Mouse (Mus musculus) embryo, embryonic 9.5 days (tissue): Measurements from ENCODE around the gene Dhx30.
A peak's percentile ranks its signal among the peaks of the same experiment; 100 is the strongest.
"Not testable (repeated sequence)": the region's sequence is repeated elsewhere in the genome, so short reads cannot be mapped to it uniquely, and the experiment has no call there.

ENCODE experiments used
- DNase-seq: peaks from one replicate; pipeline ENCODE4 v3.0.0-alpha.2; 2017; ENCODE audit errors: extremely low spot score

Dhx30 gene

GRCm38 (mm10) chr9:110117779-110118139, at the start of gene Dhx30:
Dhx30 (minus strand) TSS chr9:110117830.
- DNase-seq: no peak

GRCm38 (mm10) chr9:110163071-110163470, 45.4 kb upstream of the Dhx30 start:
- no peak for DNase-seq

- no peak for DNase-seq
These were observed 44.8 kb upstream of the Dhx30 start for GRCm38 (mm10) chr9:110162441-110162840.

- DNase-seq: not testable (repeated sequence)
These were observed 42.9 kb upstream of the Dhx30 start for GRCm38 (mm10) chr9:110160486-110160885.

- DNase-seq: no peak
These were observed 41.4 kb upstream of the Dhx30 start for GRCm38 (mm10) chr9:110159036-110159435.

- no peak for DNase-seq
These were observed 31.0 kb upstream of the Dhx30 start for GRCm38 (mm10) chr9:110148598-110148997.

GRCm38 (mm10) chr9:110142097-110142496, 24.5 kb upstream of the Dhx30 start:
- no peak for DNase-seq

GRCm38 (mm10) chr9:110139119-110139518, 21.5 kb upstream of the Dhx30 start:
- DNase-seq: no peak

- DNase-seq: no peak
These were observed 16.5 kb upstream of the Dhx30 start for GRCm38 (mm10) chr9:110134176-110134575.

- no peak for DNase-seq
These were observed 15.3 kb upstream of the Dhx30 start for GRCm38 (mm10) chr9:110132921-110133320.

- DNase-seq: no peak
These were observed 14.6 kb upstream of the Dhx30 start for GRCm38 (mm10) chr9:110132201-110132605.

GRCm38 (mm10) chr9:110131525-110132197, 14.0 kb upstream of the Dhx30 start:
- peak; percentile 99 for DNase-seq

- DNase-seq: peak; percentile 17
These were observed 13.4 kb upstream of the Dhx30 start for GRCm38 (mm10) chr9:110130896-110131524.

- DNase-seq: not testable (repeated sequence)
These were observed 6.4 kb upstream of the Dhx30 start for GRCm38 (mm10) chr9:110124008-110124540.

- DNase-seq: no peak
These were observed 5.7 kb upstream of the Dhx30 start for GRCm38 (mm10) chr9:110123322-110123721.

GRCm38 (mm10) chr9:110121424-110121823, 3.8 kb upstream of the Dhx30 start:
- no peak for DNase-seq

GRCm38 (mm10) chr9:110118249-110118648, 619 bp upstream of the Dhx30 start:
- DNase-seq: no peak

- DNase-seq: peak; percentile 95
These were observed 452 bp downstream of the Dhx30 start, which contains the start of gene Smarcc1 for GRCm38 (mm10) chr9:110116977-110117778. Smarcc1 (plus strand) TSS chr9:110117708.

- no peak for DNase-seq
These were observed 1.2 kb downstream of the Dhx30 start for GRCm38 (mm10) chr9:110116353-110116976.

GRCm38 (mm10) chr9:110100627-110101600, 16.7 kb downstream of the Dhx30 start:
- DNase-seq: peak; percentile 91

GRCm38 (mm10) chr9:110097791-110098190, 19.8 kb downstream of the Dhx30 start:
- DNase-seq: no peak
